Mouse (Mus musculus): Measurements from ENCODE around the gene Nfkbib.

DNA sequence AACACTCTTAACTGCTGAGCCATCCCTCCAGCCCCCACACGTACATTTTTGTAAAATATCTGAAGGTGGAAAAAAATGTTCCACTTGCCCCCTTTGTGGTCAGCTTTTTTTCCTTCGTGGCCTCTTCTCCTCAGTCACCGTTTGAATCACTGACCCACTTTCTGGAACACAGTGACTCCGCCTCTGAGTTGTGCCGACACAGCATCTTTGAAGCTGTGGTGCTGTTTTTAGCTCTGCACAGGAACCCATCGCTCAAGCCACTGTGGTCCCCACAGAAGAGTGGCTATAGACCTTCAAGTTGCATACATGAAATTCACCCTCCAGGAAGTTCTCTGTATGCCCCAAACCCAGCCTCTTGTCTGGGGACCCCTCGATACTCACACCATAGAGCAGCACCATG lies 13.5 kb upstream of the Nfkbib start:
- no peak for TF ChIP-seq CTCF (conservative IDR thresholded peaks at IDR 0.05; ENCODE audit: insufficient read depth, insufficient read length, low read depth, low read length)
- no peak for TF ChIP-seq POLR2A (IDR thresholded peaks at IDR 0.05; ENCODE audit: low read depth, low read length)
